Mouse (Mus musculus) forebrain, embryonic 16.5 days (tissue): ENCODE measurements around the gene Olfr130. TPM values are rescaled to one million over a fixed set of nuclear protein-coding genes. Genes with fewer than 3 reads are reported as not detected.

Experiments used
- ATAC-seq: fragments of 200-750 bp; cut with Nextera tagmentation; 2 replicates; pipeline ENCODE4 v1.8.0; 2017; ENCODE audit warnings: mild to moderate bottlenecking, moderate library complexity
- H3K27ac ChIP-seq: fragments of 300-500 bp; sonication (generic); 2 replicates; pipeline ENCODE4 v1.5.1; 2014; ENCODE audit warnings: low read length, control low read depth
- H3K27me3 ChIP-seq: fragments of 300-500 bp; sonication (generic); replicated peaks from 2 replicates; pipeline ENCODE4 v1.6.1; 2014; ENCODE audit warnings: low read length; ENCODE audit not compliant: control insufficient read depth, insufficient read depth
- H3K36me3 ChIP-seq: fragments of 300-500 bp; sonication (generic); 2 replicates; pipeline ENCODE4 v1.6.1; 2014; ENCODE audit not compliant: control insufficient read depth, insufficient read depth
- H3K4me1 ChIP-seq: fragments of 300-500 bp; sonication (generic); replicated peaks from 2 replicates; pipeline ENCODE4 v1.6.1; 2014; ENCODE audit warnings: low read length; ENCODE audit not compliant: control insufficient read depth, insufficient read depth
- H3K4me2 ChIP-seq: fragments of 300-500 bp; sonication (generic); 2 replicates; pipeline ENCODE4 v1.6.1; 2014; ENCODE audit warnings: mild to moderate bottlenecking, low read length, control low read depth
- H3K4me3 ChIP-seq: fragments of 300-500 bp; sonication (generic); replicated peaks from 2 replicates; pipeline ENCODE4 v1.5.1; 2014; ENCODE audit warnings: mild to moderate bottlenecking, low read length, control low read depth
- H3K9ac ChIP-seq: fragments of 300-500 bp; sonication (generic); replicated peaks from 2 replicates; pipeline ENCODE4 v1.6.1; 2014; ENCODE audit warnings: low read depth, low read length, control low read depth
- H3K9me3 ChIP-seq: fragments of 300-500 bp; sonication (generic); 2 replicates; pipeline ENCODE4 v1.6.1; 2016; ENCODE audit warnings: low read length; ENCODE audit not compliant: control insufficient read depth
- WGBS: fragments of 180-500 bp; shearing (Covaris S2); extraction: QIAGEN DNeasy Blood & Tissue Kit; methylation state at CpG from one replicate; pipeline ENCODE4 v1.1.7; 2014; 5-methylcytosine and 5-hydroxymethylcytosine counted together
- polyA plus RNA-seq: library from polyadenylated mRNA; unstranded; fragments of >200 nt; fragmentation: Nextera tagmentation; extraction: Ambion mirVana; gene quantifications from 2 replicates; pipeline ENCODE4 v1.2.1, GENCODE M21; 2015

The Olfr130 gene
- polyA plus RNA-seq: not detected in 2 replicates

DNA sequence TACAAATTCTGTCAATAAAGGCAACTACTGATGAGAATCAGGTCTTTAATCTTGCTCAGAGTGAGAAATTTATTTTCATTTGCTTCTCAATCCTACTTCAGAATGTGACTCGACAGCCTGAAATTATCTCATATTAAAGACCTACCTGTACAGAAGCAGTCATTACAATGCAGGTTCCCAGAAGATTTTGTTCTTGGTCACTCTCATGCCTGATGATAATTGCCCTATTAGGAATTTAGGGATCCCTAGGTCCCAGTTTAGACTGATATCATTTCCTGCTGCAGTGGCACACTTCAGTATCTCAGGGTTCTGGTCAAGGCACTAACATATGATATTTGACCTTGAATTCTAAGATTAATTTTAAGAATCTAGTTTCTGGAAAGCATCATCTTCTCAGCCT is at the start of gene Olfr130:
Gene Olfr130 (plus strand): TSS at position 301 of the 400 bp plus-strand sequence.
- no peaks in the 10 kb centered on the region for H3K4me1 ChIP-seq
- 89% methylated on average over 1 of the region's 1 CpGs for WGBS

GRCm38 (mm10) chr17:38016341-38016740 is 47.4 kb upstream of the Olfr130 start:
- Histone ChIP-seq H3K27ac (no peak overlapping the region), H3K9ac (no peak overlapping the region), H3K36me3 (no peaks in the 10 kb centered on the region), H3K4me2 (no peak overlapping the region), H3K9me3 (no peaks in the 10 kb centered on the region), H3K4me1 (no peaks in the 10 kb centered on the region), H3K4me3 (no peak overlapping the region), H3K27me3 (no peaks in the 10 kb centered on the region)
- ATAC-seq: no peak
- 82% methylated on average over 2 of the region's 2 CpGs for WGBS

More for the DNA sequence above, at the start of gene Olfr130:
- H3K27me3 ChIP-seq: no peaks in the 10 kb centered on the region
- H3K4me2 ChIP-seq: no peak within 1 kb of the TSS
- H3K4me3 ChIP-seq: no peak within 1 kb of the TSS
- no peak within 1 kb of the TSS for H3K27ac ChIP-seq
- H3K9me3 ChIP-seq: no peaks in the 10 kb centered on the region
- H3K9ac ChIP-seq: no peak within 1 kb of the TSS
- no peaks in the 10 kb centered on the region for H3K36me3 ChIP-seq
- no peak for ATAC-seq

DNA sequence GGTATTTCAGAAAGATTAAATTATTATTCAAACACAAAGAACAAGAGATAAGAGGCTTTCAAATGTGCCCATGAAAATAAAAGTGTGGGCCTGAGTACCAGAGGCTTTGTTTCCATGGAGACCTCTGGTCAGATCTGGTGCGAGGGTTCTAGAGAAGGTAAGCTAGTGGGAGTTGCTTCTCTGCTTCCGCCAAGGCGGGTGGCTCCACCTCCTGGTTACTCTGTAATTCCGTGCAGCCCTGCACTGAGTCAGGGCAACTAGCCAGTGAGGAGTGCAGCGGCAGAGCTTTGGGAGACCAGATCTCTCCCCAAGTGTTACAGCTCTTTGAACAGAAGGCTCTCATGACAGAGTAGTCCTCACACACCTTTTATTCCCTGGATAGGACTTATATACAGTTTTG is 37.4 kb upstream of the Olfr130 start:
- H3K9ac ChIP-seq: no peak overlapping the region
- H3K27ac ChIP-seq: no peak overlapping the region
- H3K36me3 ChIP-seq: no peaks in the 10 kb centered on the region
- 28% methylated on average over 5 of the region's 5 CpGs for WGBS
- no peak overlapping the region for H3K4me3 ChIP-seq
- H3K4me1 ChIP-seq: no peaks in the 10 kb centered on the region
- no peak overlapping the region for H3K4me2 ChIP-seq
- no peak for ATAC-seq
- no peaks in the 10 kb centered on the region for H3K9me3 ChIP-seq
- H3K27me3 ChIP-seq: no peaks in the 10 kb centered on the region

GRCm38 (mm10) chr17:38059979-38060378 is 3.7 kb upstream of the Olfr130 start, which contains the start of gene Olfr129:
Gene Olfr129, minus strand, starts transcription at chr17:38060079.
- Histone ChIP-seq H3K9ac (no peak within 1 kb of the TSS), H3K4me1 (no peaks in the 10 kb centered on the region), H3K4me2 (no peak within 1 kb of the TSS), H3K9me3 (no peaks in the 10 kb centered on the region), H3K36me3 (no peaks in the 10 kb centered on the region), H3K27ac (no peak within 1 kb of the TSS), H3K4me3 (no peak within 1 kb of the TSS), H3K27me3 (no peaks in the 10 kb centered on the region)
- 70% methylated on average over 1 of the region's 1 CpGs for WGBS
- ATAC-seq: no peak

- Histone ChIP-seq H3K9me3 (no peaks in the 10 kb centered on the region; the same call in 1 of the 2 replicates), H3K4me2 (no peak overlapping the region), H3K9ac (no peak overlapping the region), H3K4me1 (no peaks in the 10 kb centered on the region), H3K27ac (no peak overlapping the region), H3K4me3 (no peak overlapping the region), H3K27me3 (no peaks in the 10 kb centered on the region), H3K36me3 (no peaks in the 10 kb centered on the region)
- WGBS: 87% methylated on average over 4 of the region's 4 CpGs
- ATAC-seq: no peak
Measured at GRCm38 (mm10) chr17:38082364-38082763, 18.6 kb downstream of the Olfr130 start.

- Histone ChIP-seq H3K9ac (no peak within 1 kb of the TSS), H3K4me1 (no peaks in the 10 kb centered on the region), H3K9me3 (no peaks in the 10 kb centered on the region), H3K27ac (no peak within 1 kb of the TSS), H3K4me3 (no peak within 1 kb of the TSS), H3K36me3 (no peaks in the 10 kb centered on the region), H3K4me2 (no peak within 1 kb of the TSS), H3K27me3 (no peaks in the 10 kb centered on the region)
- no peak for ATAC-seq
Measured at GRCm38 (mm10) chr17:38088593-38088992, 24.9 kb downstream of the Olfr130 start, which contains the start of gene Olfr131. Gene Olfr131, minus strand, starts transcription at chr17:38088693.

Other genes starting within 250 kb of the Olfr130 start
- 0.06 TPM in 1 of 2 replicates, not detected in the other for gene Olfr125, start 231.0 kb upstream of the Olfr130 start, polyA plus RNA-seq
- gene Olfr126, start 216.4 kb upstream of the Olfr130 start, polyA plus RNA-seq: not detected in 2 replicates
- not detected in 2 replicates for gene Olfr127, start 163.5 kb upstream of the Olfr130 start, polyA plus RNA-seq
- gene Olfr128, start 143.4 kb upstream of the Olfr130 start, polyA plus RNA-seq: not detected in 2 replicates
- not detected in 2 replicates for gene Olfr761, start 110.8 kb upstream of the Olfr130 start, polyA plus RNA-seq
- not detected in 2 replicates for gene Olfr129, start 3.8 kb upstream of the Olfr130 start, polyA plus RNA-seq
- not detected in 2 replicates for gene Olfr131, start 24.8 kb downstream of the Olfr130 start, polyA plus RNA-seq
- not detected in 2 replicates for gene Olfr132, start 70.6 kb downstream of the Olfr130 start, polyA plus RNA-seq
- gene Olfr133, start 81.4 kb downstream of the Olfr130 start, polyA plus RNA-seq: not detected in 2 replicates
- not detected in 2 replicates for gene Olfr134, start 107.5 kb downstream of the Olfr130 start, polyA plus RNA-seq
- not detected in 2 replicates for gene Olfr135, start 140.4 kb downstream of the Olfr130 start, polyA plus RNA-seq
- not detected in 2 replicates for gene Olfr138, start 197.1 kb downstream of the Olfr130 start, polyA plus RNA-seq
- gene Olfr137, start 243.6 kb downstream of the Olfr130 start, polyA plus RNA-seq: not detected in 2 replicates